Comparison of ENCODE assay signal across 9 mouse cellular contexts in genomic region chr4:137660364-137661077, GRCm38 (mm10). TPM values are rescaled to one million over a fixed set of nuclear protein-coding genes. Genes with fewer than 3 reads are reported as not detected.
A peak's percentile ranks its signal among the peaks of the same experiment; 100 is the strongest.
DNase-seq lines count a peak whose midpoint lies in the region; ATAC-seq and TF ChIP-seq lines count a peak whose summit lies in the region.
"Had no signal": no experiment of that assay in that cellular context is flagged by ENCODE, and none has a peak within 500 bp of the region (broad histone marks: within the 10 kb centered on the region; RNA-seq: fewer than 3 reads in every experiment).

No protein-coding gene starts in this region.

- no peak overlapping the region for H3K4me3 ChIP-seq in forebrain, embryonic 10.5 days
- no peak overlapping the region for H3K4me3 ChIP-seq in forebrain, embryonic 13.5 days
- no peak overlapping the region for H3K4me3 ChIP-seq in neural tube, embryonic 15.5 days (replicated peaks)
- no peak overlapping the region for H3K4me3 ChIP-seq in hindbrain, embryonic 15.5 days
- no peak overlapping the region for H3K4me3 ChIP-seq in stomach, embryonic 16.5 days (replicated peaks; ENCODE audit: low read length)
- no peak overlapping the region for H3K4me3 ChIP-seq in forebrain, postnatal 0 days (ENCODE audit: low read depth, low read length)

- WGBS in forebrain, embryonic 10.5 days: 77% methylated on average over 10 of the region's 10 CpGs
- 65% methylated on average over 10 of the region's 10 CpGs for WGBS in forebrain, embryonic 13.5 days
- WGBS in neural tube, embryonic 15.5 days: 62% methylated on average over 10 of the region's 10 CpGs
- 59% methylated on average over 10 of the region's 10 CpGs for WGBS in hindbrain, embryonic 15.5 days
- WGBS in stomach, embryonic 16.5 days: 58% methylated on average over 10 of the region's 10 CpGs
- WGBS in forebrain, postnatal 0 days: 62% methylated on average over 10 of the region's 10 CpGs

- no peaks in the 10 kb centered on the region for H3K9me3 ChIP-seq in forebrain, embryonic 10.5 days
- no peaks in the 10 kb centered on the region for H3K9me3 ChIP-seq in forebrain, embryonic 13.5 days (replicated peaks)
- H3K9me3 ChIP-seq in neural tube, embryonic 15.5 days (replicated peaks): no peaks in the 10 kb centered on the region
- H3K9me3 ChIP-seq in hindbrain, embryonic 15.5 days: no peaks in the 10 kb centered on the region
- H3K9me3 ChIP-seq in stomach, embryonic 16.5 days (replicated peaks; ENCODE audit: control insufficient read depth, low read length): no peaks in the 10 kb centered on the region
- no peaks in the 10 kb centered on the region for H3K9me3 ChIP-seq in forebrain, postnatal 0 days (ENCODE audit: low read length)
- H3K9me3 ChIP-seq: G1E had no signal

- no peak for DNase-seq in forebrain, embryonic 10.5 days (ENCODE audit: extremely low spot score, low spot score)
- no peak for DNase-seq in neural tube, embryonic 10.5 days (ENCODE audit: extremely low spot score, low spot score)
- DNase-seq in forebrain, postnatal 0 days: no peak
- no peak for DNase-seq in spleen, adult 12 weeks (ENCODE audit: low spot score)

- no peak overlapping the region for H3K9ac ChIP-seq in forebrain, embryonic 13.5 days
- no peak overlapping the region for H3K9ac ChIP-seq in neural tube, embryonic 15.5 days (replicated peaks)
- H3K9ac ChIP-seq in hindbrain, embryonic 15.5 days: no peak overlapping the region
- no peak overlapping the region for H3K9ac ChIP-seq in stomach, embryonic 16.5 days (ENCODE audit: low read length)
- no peak overlapping the region for H3K9ac ChIP-seq in forebrain, postnatal 0 days

- peaks cover 49% of the 10 kb centered on the region for H3K4me1 ChIP-seq in forebrain, embryonic 10.5 days
- H3K4me1 ChIP-seq in forebrain, embryonic 13.5 days: peaks cover 35% of the 10 kb centered on the region
- peaks cover 32% of the 10 kb centered on the region for H3K4me1 ChIP-seq in neural tube, embryonic 15.5 days
- peaks cover 34% of the 10 kb centered on the region for H3K4me1 ChIP-seq in hindbrain, embryonic 15.5 days (replicated peaks)
- H3K4me1 ChIP-seq in stomach, embryonic 16.5 days (ENCODE audit: control insufficient read depth, insufficient read depth, low read length): peaks cover 5% of the 10 kb centered on the region; the same call in 1 of the 2 replicates
- H3K4me1 ChIP-seq in forebrain, postnatal 0 days (ENCODE audit: insufficient read depth): peaks cover 10% of the 10 kb centered on the region; the same call in 1 of the 2 replicates

- H3K4me2 ChIP-seq in forebrain, embryonic 13.5 days: no peak overlapping the region
- no peak overlapping the region for H3K4me2 ChIP-seq in neural tube, embryonic 15.5 days
- H3K4me2 ChIP-seq in hindbrain, embryonic 15.5 days: no peak overlapping the region
- H3K4me2 ChIP-seq in stomach, embryonic 16.5 days (ENCODE audit: low read depth, low read length): no peak overlapping the region
- H3K4me2 ChIP-seq in forebrain, postnatal 0 days (ENCODE audit: low read depth): no peak overlapping the region

- H3K36me3 ChIP-seq in forebrain, embryonic 10.5 days (replicated peaks): peaks cover 32% of the 10 kb centered on the region
- H3K36me3 ChIP-seq in forebrain, embryonic 13.5 days (ENCODE audit: poor library complexity, severe bottlenecking): peaks cover 34% of the 10 kb centered on the region
- H3K36me3 ChIP-seq in neural tube, embryonic 15.5 days: peaks cover 25% of the 10 kb centered on the region
- H3K36me3 ChIP-seq in hindbrain, embryonic 15.5 days: peaks cover 16% of the 10 kb centered on the region; the same call in 1 of the 2 replicates
- no peaks in the 10 kb centered on the region; the same call in 1 of the 2 replicates for H3K36me3 ChIP-seq in stomach, embryonic 16.5 days (ENCODE audit: control insufficient read depth, insufficient read depth, low read length)
- peaks cover 34% of the 10 kb centered on the region for H3K36me3 ChIP-seq in forebrain, postnatal 0 days (ENCODE audit: insufficient read depth)

- peak overlapping the region; percentile 68 for H3K27ac ChIP-seq in forebrain, embryonic 10.5 days
- no peak overlapping the region for H3K27ac ChIP-seq in forebrain, embryonic 13.5 days
- peak overlapping the region; percentile 42; the same call in 1 of the 2 replicates for H3K27ac ChIP-seq in neural tube, embryonic 15.5 days (replicated peaks)
- H3K27ac ChIP-seq in hindbrain, embryonic 15.5 days (replicated peaks): peak overlapping the region; percentile 49; the same call in 1 of the 2 replicates
- no peak overlapping the region for H3K27ac ChIP-seq in stomach, embryonic 16.5 days (ENCODE audit: low read length)
- H3K27ac ChIP-seq in forebrain, postnatal 0 days (ENCODE audit: low read depth, low read length): no peak overlapping the region

- ATAC-seq in forebrain, embryonic 13.5 days: no peak
- no peak for ATAC-seq in neural tube, embryonic 15.5 days (ENCODE audit: low FRiP score)
- ATAC-seq in hindbrain, embryonic 15.5 days (ENCODE audit: low FRiP score, low read depth): no peak; the same call in 1 of the 2 replicates
- peak; percentile 23; the same call in 1 of the 2 replicates for ATAC-seq in stomach, embryonic 16.5 days (ENCODE audit: insufficient read depth, low FRiP score)
- no peak for ATAC-seq in forebrain, postnatal 0 days

- no peak for TF ChIP-seq CTCF in forebrain, postnatal 0 days (IDR thresholded peaks at IDR 0.05; ENCODE audit: low read depth)

- H3K27me3 ChIP-seq in forebrain, embryonic 10.5 days (ENCODE audit: poor library complexity, severe bottlenecking): peaks cover 25% of the 10 kb centered on the region
- H3K27me3 ChIP-seq in forebrain, embryonic 13.5 days: peaks cover 15% of the 10 kb centered on the region
- H3K27me3 ChIP-seq in neural tube, embryonic 15.5 days (replicated peaks): 0 out of 2 replicates have a peak, but pooled peaks cover 4% of the 10 kb centered on the region
- no peaks in the 10 kb centered on the region for H3K27me3 ChIP-seq in hindbrain, embryonic 15.5 days
- H3K27me3 ChIP-seq in stomach, embryonic 16.5 days (ENCODE audit: control insufficient read depth, insufficient read depth, low read length): peaks cover 5% of the 10 kb centered on the region; the same call in 1 of the 2 replicates
- H3K27me3 ChIP-seq in forebrain, postnatal 0 days (ENCODE audit: insufficient read depth, low read length): no peaks in the 10 kb centered on the region

RNA-seq across cellular contexts. Expression of gene Rap1gap, which starts 4.0 kb away (rescaled TPM):
- polyA plus RNA-seq in forebrain, embryonic 10.5 days (2016; fragmentation: Nextera tagmentation; extraction: Ambion mirVana): 3.8 and 4.0 TPM in 2 replicates
- polyA plus RNA-seq in forebrain, embryonic 13.5 days (2015; fragmentation: Nextera tagmentation; extraction: Ambion mirVana): 11.8 and 16.5 TPM in 2 replicates
- polyA plus RNA-seq in neural tube, embryonic 15.5 days (2015; fragmentation: Nextera tagmentation; extraction: Ambion mirVana): 88.5 and 106 TPM in 2 replicates
- 93.2 and 99.6 TPM in 2 replicates for polyA plus RNA-seq in hindbrain, embryonic 15.5 days (2015; fragmentation: Nextera tagmentation; extraction: Ambion mirVana)
- 58.1 and 64.6 TPM in 2 replicates for polyA plus RNA-seq in stomach, embryonic 16.5 days (2015; fragmentation: Nextera tagmentation; extraction: Ambion mirVana)
- 113 and 128 TPM in 2 replicates for total RNA-seq in forebrain, postnatal 0 days (2014; rRNA removed)
- 63.9 and 74.3 TPM in 2 replicates for polyA plus RNA-seq in forebrain, postnatal 0 days (2015; fragmentation: Nextera tagmentation; extraction: Ambion mirVana)
- total RNA-seq: G1E had no signal
- polyA plus RNA-seq: G1E had no signal

Comparison
In these comparisons a context has a peak if more than half of its experiments do, and no peak if none do; other contexts are left out.
1. H3K27ac ChIP-seq: peak in forebrain, embryonic 10.5 days (single experiment), neural tube, embryonic 15.5 days (single experiment) and hindbrain, embryonic 15.5 days (single experiment); none in forebrain, embryonic 13.5 days (single experiment), stomach, embryonic 16.5 days (single experiment) and forebrain, postnatal 0 days (single experiment).